Mouse (Mus musculus) megakaryocyte, embryonic 14.5 days (primary cell): ENCODE measurements around the gene Gpr33. TPM values are rescaled to one million over a fixed set of nuclear protein-coding genes. Genes with fewer than 3 reads are reported as not detected.

ENCODE experiments used
- H3K27me3 ChIP-seq: replicated peaks from 2 replicates; pipeline ENCODE3; 2012; ENCODE audit warnings: inconsistent platforms
- H3K36me3 ChIP-seq: replicated peaks from 2 replicates; pipeline ENCODE3; 2012; ENCODE audit warnings: low read length, inconsistent platforms, mixed read lengths
- H3K4me1 ChIP-seq: 2 replicates; pipeline ENCODE4 v1.6.1; 2012; ENCODE audit warnings: inconsistent platforms
- H3K4me3 ChIP-seq: replicated peaks from 2 replicates; pipeline ENCODE3; 2012; ENCODE audit warnings: moderate library complexity, mild to moderate bottlenecking, inconsistent platforms
- H3K9me3 ChIP-seq: 2 replicates; pipeline ENCODE4 v1.6.1; 2012; ENCODE audit warnings: inconsistent platforms
- FLI1 ChIP-seq: IDR thresholded peaks from 2 replicates; pipeline ENCODE4 v1.6.1; 2012; ENCODE audit warnings: low read length, inconsistent platforms, mixed read lengths
- GATA1 ChIP-seq: IDR thresholded peaks from 3 replicates; pipeline ENCODE4 v1.6.1; 2012; ENCODE audit warnings: mixed read lengths, low read length, inconsistent platforms, borderline replicate concordance
- polyA plus RNA-seq: library from polyadenylated mRNA; stranded (reverse); fragments of >175 nt; gene quantifications from 2 replicates; pipeline ENCODE4 v1.2.3, GENCODE M21; 2012; ENCODE audit warnings: low replicate concordance; ENCODE audit not compliant: insufficient read depth

Gene Gpr33
- polyA plus RNA-seq, 1 experiment, result not detected

- no peak overlapping the region for H3K4me3 ChIP-seq
- TF ChIP-seq GATA1, result no peak
- TF ChIP-seq FLI1, result no peak
- no peaks in the 10 kb centered on the region for H3K36me3 ChIP-seq
Observed at GRCm38 (mm10) chr12:52010630-52010961, 17.3 kb downstream of the Gpr33 start.

GRCm38 (mm10) chr12:52009928-52010629 is 17.8 kb downstream of the Gpr33 start:
- no peak for TF ChIP-seq FLI1
- no peak for TF ChIP-seq GATA1
- Histone ChIP-seq H3K36me3 (no peaks in the 10 kb centered on the region), H3K4me3 (no peak overlapping the region)

More at GRCm38 (mm10) chr12:52010630-52010961, 17.3 kb downstream of the Gpr33 start:
- Histone ChIP-seq H3K4me1 (peaks cover 20% of the 10 kb centered on the region), H3K27me3 (no peaks in the 10 kb centered on the region), H3K9me3 (peaks cover 4% of the 10 kb centered on the region; the same call in 1 of the 2 replicates)

GRCm38 (mm10) chr12:52006633-52006994 is 21.2 kb downstream of the Gpr33 start:
- Histone ChIP-seq H3K36me3 (peaks cover 24% of the 10 kb centered on the region), H3K4me3 (peak overlapping the region; percentile 94), H3K27me3 (no peaks in the 10 kb centered on the region), H3K4me1 (peaks cover 53% of the 10 kb centered on the region), H3K9me3 (peaks cover 4% of the 10 kb centered on the region; the same call in 1 of the 2 replicates)
- TF ChIP-seq GATA1 (no peak), FLI1 (no peak)

More at GRCm38 (mm10) chr12:52009928-52010629, 17.8 kb downstream of the Gpr33 start:
- Histone ChIP-seq H3K4me1 (peaks cover 25% of the 10 kb centered on the region), H3K9me3 (peaks cover 4% of the 10 kb centered on the region; the same call in 1 of the 2 replicates), H3K27me3 (no peaks in the 10 kb centered on the region)

GRCm38 (mm10) chr12:52005877-52006632 is 21.8 kb downstream of the Gpr33 start, which contains the start of gene Dtd2:
TSS of gene Dtd2 (minus strand) at chr12:52006501.
- H3K4me3 ChIP-seq, result peak within 1 kb of the TSS; percentile 94
- H3K4me1 ChIP-seq, result peaks cover 59% of the 10 kb centered on the region
- peaks cover 4% of the 10 kb centered on the region; the same call in 1 of the 2 replicates for H3K9me3 ChIP-seq
- no peaks in the 10 kb centered on the region for H3K27me3 ChIP-seq
- peaks cover 24% of the 10 kb centered on the region for H3K36me3 ChIP-seq
- no peak for TF ChIP-seq GATA1
- no peak for TF ChIP-seq FLI1

GRCm38 (mm10) chr12:52002746-52003145 is 25.1 kb downstream of the Gpr33 start:
- peaks cover 43% of the 10 kb centered on the region for H3K36me3 ChIP-seq
- no peak for TF ChIP-seq GATA1
- no peak for TF ChIP-seq FLI1
- no peaks in the 10 kb centered on the region; the same call in 1 of the 2 replicates for H3K9me3 ChIP-seq
- H3K4me1 ChIP-seq, result peaks cover 75% of the 10 kb centered on the region
- no peaks in the 10 kb centered on the region for H3K27me3 ChIP-seq
- peak overlapping the region; percentile 29 for H3K4me3 ChIP-seq

GRCm38 (mm10) chr12:52001544-52001943 is 26.3 kb downstream of the Gpr33 start:
- TF ChIP-seq GATA1, result no peak
- no peak for TF ChIP-seq FLI1
- Histone ChIP-seq H3K36me3 (peaks cover 55% of the 10 kb centered on the region), H3K9me3 (no peaks in the 10 kb centered on the region)

GRCm38 (mm10) chr12:51998366-51998932 is 29.4 kb downstream of the Gpr33 start:
- Histone ChIP-seq H3K36me3 (peaks cover 72% of the 10 kb centered on the region), H3K27me3 (no peaks in the 10 kb centered on the region), H3K4me3 (peak overlapping the region; percentile 40), H3K9me3 (no peaks in the 10 kb centered on the region), H3K4me1 (peaks cover 59% of the 10 kb centered on the region)
- TF ChIP-seq GATA1 (no peak), FLI1 (no peak)

More at GRCm38 (mm10) chr12:52001544-52001943, 26.3 kb downstream of the Gpr33 start:
- Histone ChIP-seq H3K4me3 (no peak overlapping the region), H3K4me1 (peaks cover 83% of the 10 kb centered on the region), H3K27me3 (no peaks in the 10 kb centered on the region)

GRCm38 (mm10) chr12:51995738-51996536 is 31.9 kb downstream of the Gpr33 start:
- TF ChIP-seq GATA1 (no peak), FLI1 (no peak)
- H3K27me3 ChIP-seq, result no peaks in the 10 kb centered on the region
- H3K36me3 ChIP-seq, result peaks cover 70% of the 10 kb centered on the region
- H3K9me3 ChIP-seq, result no peaks in the 10 kb centered on the region
- H3K4me1 ChIP-seq, result peaks cover 34% of the 10 kb centered on the region
- H3K4me3 ChIP-seq, result no peak overlapping the region

- Histone ChIP-seq H3K9me3 (no peaks in the 10 kb centered on the region), H3K36me3 (peaks cover 42% of the 10 kb centered on the region), H3K4me1 (peaks cover 21% of the 10 kb centered on the region), H3K27me3 (no peaks in the 10 kb centered on the region), H3K4me3 (no peak overlapping the region)
- TF ChIP-seq GATA1 (no peak), FLI1 (no peak)
Observed at GRCm38 (mm10) chr12:51990629-51991028, 37.2 kb downstream of the Gpr33 start.
